Mouse (Mus musculus) forebrain, postnatal 0 days (tissue): ENCODE results near the gene Kcnn4. TPM values are rescaled to one million over a fixed set of nuclear protein-coding genes. Genes with fewer than 3 reads are reported as not detected.

Experiments
- ATAC-seq: fragments of 200-750 bp; cut with Nextera tagmentation; 2 replicates; pipeline ENCODE4 v1.8.0; 2017; ENCODE audit warnings: mild to moderate bottlenecking, moderate library complexity
- DNase-seq: peaks from one replicate; pipeline ENCODE4 v3.0.0-alpha.2; 2015
- H3K27ac ChIP-seq: fragments of 300-500 bp; sonication (generic); 2 replicates; pipeline ENCODE4 v1.5.1; 2014; ENCODE audit warnings: low read depth, mild to moderate bottlenecking, antibody characterized with exemption, low read length, moderate library complexity, mixed read lengths
- H3K27me3 ChIP-seq: fragments of 300-500 bp; sonication (generic); 2 replicates; pipeline ENCODE4 v1.6.1; 2014; ENCODE audit warnings: mild to moderate bottlenecking, low read length, mixed read lengths; ENCODE audit not compliant: insufficient read depth
- H3K36me3 ChIP-seq: fragments of 300-500 bp; sonication (generic); 2 replicates; pipeline ENCODE4 v1.6.1; 2014; ENCODE audit warnings: mild to moderate bottlenecking, moderate library complexity; ENCODE audit not compliant: insufficient read depth
- H3K4me1 ChIP-seq: fragments of 300-500 bp; sonication (generic); 2 replicates; pipeline ENCODE4 v1.6.1; 2014; ENCODE audit warnings: antibody characterized with exemption; ENCODE audit not compliant: insufficient read depth
- H3K4me2 ChIP-seq: fragments of 300-500 bp; sonication (generic); 2 replicates; pipeline ENCODE4 v1.6.1; 2014; ENCODE audit warnings: low read depth, mild to moderate bottlenecking, moderate library complexity
- H3K4me3 ChIP-seq: fragments of 300-500 bp; sonication (generic); 2 replicates; pipeline ENCODE4 v1.5.1; 2014; ENCODE audit warnings: low read depth, low read length, mixed read lengths
- H3K9ac ChIP-seq: fragments of 300-500 bp; sonication (generic); 2 replicates; pipeline ENCODE4 v1.6.1; 2014; ENCODE audit warnings: mild to moderate bottlenecking
- H3K9me3 ChIP-seq: fragments of 300-500 bp; sonication (generic); 2 replicates; pipeline ENCODE4 v1.6.1; 2016; ENCODE audit warnings: low read length
- CTCF ChIP-seq: sonication (generic); IDR thresholded peaks from 2 replicates; pipeline ENCODE4 v1.5.1; 2016; ENCODE audit warnings: antibody characterized with exemption, control low read depth, low read depth
- WGBS: fragments of 180-500 bp; shearing (Covaris S2); extraction: QIAGEN DNeasy Blood & Tissue Kit; methylation state at CpG from one replicate; pipeline ENCODE4 v1.1.7; 2014; 5-methylcytosine and 5-hydroxymethylcytosine counted together
- polyA plus RNA-seq: library from polyadenylated mRNA; unstranded; fragments of >200 nt; fragmentation: Nextera tagmentation; extraction: Ambion mirVana; gene quantifications from 2 replicates; pipeline ENCODE4 v1.2.1, GENCODE M21; 2015
- total RNA-seq: library from RNA; depleted of rRNA; stranded (reverse); fragments of >200 nt; gene quantifications from 2 replicates; pipeline ENCODE4 v1.2.3, GENCODE M21; 2014

Kcnn4 gene
- total and polyA plus RNA-seq, 2 experiments from 2014 or later: 0.88 to 1.5 TPM

GRCm38 (mm10) chr7:24391687-24392086 lies 21.6 kb downstream of the Kcnn4 start:
- ATAC-seq (no peak), DNase-seq (no peak)
- H3K27ac ChIP-seq: no peak overlapping the region
- H3K4me1 ChIP-seq: no peaks in the 10 kb centered on the region
- no peak for TF ChIP-seq CTCF
- no peaks in the 10 kb centered on the region for H3K9me3 ChIP-seq
- H3K9ac ChIP-seq: no peak overlapping the region
- H3K4me2 ChIP-seq: no peak overlapping the region
- H3K36me3 ChIP-seq: no peaks in the 10 kb centered on the region
- H3K4me3 ChIP-seq: no peak overlapping the region
- 67% methylated on average over 2 of the region's 2 CpGs for WGBS
- H3K27me3 ChIP-seq: no peaks in the 10 kb centered on the region

DNA sequence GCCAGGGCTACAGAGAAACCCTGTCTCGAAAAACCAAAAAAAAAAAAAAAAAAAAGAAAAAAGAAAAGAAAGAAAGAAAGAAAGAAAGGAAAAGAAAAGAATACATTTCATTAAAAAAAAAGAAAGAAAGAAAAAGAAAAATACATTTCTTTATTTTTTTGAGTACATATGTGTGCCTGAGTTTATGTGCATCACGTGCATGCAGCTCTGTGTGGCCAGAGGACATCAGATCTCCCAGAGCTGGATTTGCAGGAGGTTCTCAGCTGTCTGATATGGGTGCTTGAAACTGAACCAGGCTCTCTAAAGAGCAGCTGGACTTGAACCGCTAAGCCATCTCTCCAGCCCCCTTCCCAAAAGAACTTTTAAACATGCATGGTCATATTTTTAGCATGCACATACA lies 24.0 kb downstream of the Kcnn4 start:
- no peaks in the 10 kb centered on the region for H3K4me1 ChIP-seq
- TF ChIP-seq CTCF: no peak
- no peaks in the 10 kb centered on the region for H3K36me3 ChIP-seq
- no peaks in the 10 kb centered on the region for H3K27me3 ChIP-seq
- DNase-seq (no peak), ATAC-seq (no peak)
- no peak overlapping the region for H3K4me2 ChIP-seq
- no peak overlapping the region for H3K27ac ChIP-seq
- no peaks in the 10 kb centered on the region for H3K9me3 ChIP-seq
- no peak overlapping the region for H3K4me3 ChIP-seq
- H3K9ac ChIP-seq: no peak overlapping the region
- WGBS: 88% methylated on average over 3 of the region's 3 CpGs

DNA sequence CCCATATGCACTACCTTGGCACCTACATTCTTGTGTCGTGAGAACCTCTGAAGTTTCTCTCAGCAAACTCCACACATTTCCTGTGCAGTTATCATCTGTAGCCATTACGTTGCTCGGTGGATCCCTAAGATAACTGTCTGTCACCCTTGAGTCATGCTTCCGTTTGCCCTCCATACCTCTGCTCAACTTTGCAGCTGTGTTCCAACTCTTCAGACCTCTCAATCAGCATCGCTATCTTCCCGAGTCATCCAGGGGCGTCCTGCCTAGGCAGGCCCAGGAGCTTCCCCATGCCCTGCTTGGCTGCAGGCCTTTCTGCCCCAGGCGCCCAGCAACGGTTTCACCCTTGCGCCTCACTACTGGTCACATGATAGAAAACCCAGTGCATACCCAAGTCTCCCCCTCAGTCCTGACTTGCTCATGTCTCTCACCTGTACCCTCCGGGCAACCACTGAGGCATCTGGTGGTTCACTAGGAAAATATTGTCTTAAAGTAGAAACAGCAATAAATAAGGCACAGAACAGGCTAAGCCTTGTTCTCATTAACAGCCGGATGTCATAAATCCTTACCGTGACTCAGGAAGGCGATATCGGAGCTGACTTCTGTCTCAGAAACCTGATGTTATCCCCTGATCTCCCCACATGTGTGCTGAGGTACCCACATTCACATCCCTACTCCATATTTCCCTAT lies 24.6 kb downstream of the Kcnn4 start:
- WGBS: 88% methylated on average over 15 of the region's 15 CpGs
- no peak for TF ChIP-seq CTCF
- ATAC-seq: no peak

GRCm38 (mm10) chr7:24396832-24397231 lies 26.8 kb downstream of the Kcnn4 start:
- WGBS: 84% methylated on average over 11 of the region's 11 CpGs
- Histone ChIP-seq H3K36me3 (no peaks in the 10 kb centered on the region), H3K9ac (no peak overlapping the region), H3K9me3 (no peaks in the 10 kb centered on the region), H3K27me3 (no peaks in the 10 kb centered on the region), H3K27ac (no peak overlapping the region), H3K4me2 (no peak overlapping the region), H3K4me1 (no peaks in the 10 kb centered on the region; the same call in 1 of the 2 replicates), H3K4me3 (no peak overlapping the region)
- ATAC-seq (no peak), DNase-seq (no peak)
- TF ChIP-seq CTCF: no peak

More for the DNA sequence above, 24.6 kb downstream of the Kcnn4 start:
- no peak overlapping the region for H3K4me3 ChIP-seq
- H3K4me1 ChIP-seq: no peaks in the 10 kb centered on the region
- no peaks in the 10 kb centered on the region for H3K9me3 ChIP-seq
- no peak overlapping the region for H3K4me2 ChIP-seq
- no peak for DNase-seq
- no peaks in the 10 kb centered on the region for H3K36me3 ChIP-seq
- no peak overlapping the region for H3K27ac ChIP-seq
- no peak overlapping the region for H3K9ac ChIP-seq
- no peaks in the 10 kb centered on the region for H3K27me3 ChIP-seq

GRCm38 (mm10) chr7:24398364-24398913 lies 28.4 kb downstream of the Kcnn4 start:
- Histone ChIP-seq H3K4me1 (no peaks in the 10 kb centered on the region; the same call in 1 of the 2 replicates), H3K4me3 (no peak overlapping the region), H3K9me3 (no peaks in the 10 kb centered on the region), H3K4me2 (no peak overlapping the region), H3K27ac (no peak overlapping the region), H3K36me3 (0 out of 2 replicates have a peak, but pooled peaks cover 2% of the 10 kb centered on the region), H3K27me3 (no peaks in the 10 kb centered on the region), H3K9ac (no peak overlapping the region)
- DNase-seq: no peak
- WGBS: 96% methylated on average over 8 of the region's 8 CpGs
- no peak for TF ChIP-seq CTCF
- no peak for ATAC-seq

DNA sequence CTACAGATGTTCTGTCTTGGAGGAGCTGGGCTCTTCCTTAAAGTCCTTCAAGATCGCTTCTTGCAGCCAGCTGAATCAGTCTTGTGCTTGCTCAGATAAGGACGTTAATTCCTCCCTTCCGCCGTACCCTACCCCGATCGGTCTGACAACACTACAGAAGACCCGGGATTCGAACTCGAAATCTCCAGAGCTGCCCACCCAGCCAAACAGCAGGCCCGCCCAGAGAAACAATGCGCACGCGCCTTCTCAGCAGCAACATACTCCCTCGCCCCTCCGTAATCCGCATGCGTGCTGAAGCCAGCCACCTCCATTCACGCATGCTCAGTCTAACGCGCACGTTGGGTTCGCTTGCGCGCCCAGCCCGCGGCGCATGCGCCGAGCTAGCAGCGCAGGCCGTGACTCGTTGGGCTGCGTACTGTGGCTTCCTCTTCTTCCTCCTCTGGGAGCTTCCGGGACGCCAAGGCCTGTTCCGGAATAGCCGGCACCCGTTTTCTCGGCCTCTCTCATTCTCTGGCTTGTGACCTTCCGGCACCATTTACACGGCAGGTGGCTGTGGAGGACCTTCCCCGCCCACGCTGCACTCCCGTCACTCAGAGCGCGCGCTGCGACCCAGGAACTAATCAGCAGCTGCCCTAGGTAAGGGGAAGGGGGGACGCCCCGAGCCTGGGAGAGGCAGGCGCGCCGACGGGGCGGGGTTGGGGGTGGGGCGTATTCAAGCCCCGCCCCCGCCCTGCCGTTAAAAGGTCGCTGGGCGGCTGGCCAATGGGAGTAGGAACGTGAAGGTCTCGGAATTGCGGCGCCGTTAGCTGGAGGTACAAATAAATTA lies 29.4 kb downstream of the Kcnn4 start, which contains the start of gene Smg9:
Smg9 (plus strand) TSS at position 364 of the 826 bp plus-strand sequence.
- Histone ChIP-seq H3K27me3 (no peaks in the 10 kb centered on the region), H3K4me1 (no peaks in the 10 kb centered on the region; the same call in 1 of the 2 replicates), H3K4me3 (peak within 1 kb of the TSS; percentile 62), H3K9me3 (no peaks in the 10 kb centered on the region), H3K9ac (peak within 1 kb of the TSS; percentile 65), H3K4me2 (peak within 1 kb of the TSS; percentile 45), H3K36me3 (peaks cover 9% of the 10 kb centered on the region), H3K27ac (peak within 1 kb of the TSS; percentile 98)
- DNase-seq (peak; percentile 100), ATAC-seq (peak; percentile 97)
- 4% methylated on average over 63 of the region's 66 CpGs for WGBS
- TF ChIP-seq CTCF: no peak
